Mouse (Mus musculus) kidney, adult 2 months (tissue): ENCODE results near the gene Tmem104.

ENCODE experiments used
- CTCF ChIP-seq: fragments of 200-500 bp; conservative IDR thresholded peaks from 2 replicates; pipeline ENCODE4 v1.5.1; 2011; ENCODE audit warnings: low read depth, mild to moderate bottlenecking, control low read depth, low read length, moderate library complexity, mixed read lengths; ENCODE audit not compliant: insufficient read depth, insufficient read length
- POLR2A ChIP-seq: fragments of 200-500 bp; IDR thresholded peaks from one replicate; pipeline ENCODE4 v1.6.1; 2011; ENCODE audit warnings: low read depth, low read length, control low read depth

DNA sequence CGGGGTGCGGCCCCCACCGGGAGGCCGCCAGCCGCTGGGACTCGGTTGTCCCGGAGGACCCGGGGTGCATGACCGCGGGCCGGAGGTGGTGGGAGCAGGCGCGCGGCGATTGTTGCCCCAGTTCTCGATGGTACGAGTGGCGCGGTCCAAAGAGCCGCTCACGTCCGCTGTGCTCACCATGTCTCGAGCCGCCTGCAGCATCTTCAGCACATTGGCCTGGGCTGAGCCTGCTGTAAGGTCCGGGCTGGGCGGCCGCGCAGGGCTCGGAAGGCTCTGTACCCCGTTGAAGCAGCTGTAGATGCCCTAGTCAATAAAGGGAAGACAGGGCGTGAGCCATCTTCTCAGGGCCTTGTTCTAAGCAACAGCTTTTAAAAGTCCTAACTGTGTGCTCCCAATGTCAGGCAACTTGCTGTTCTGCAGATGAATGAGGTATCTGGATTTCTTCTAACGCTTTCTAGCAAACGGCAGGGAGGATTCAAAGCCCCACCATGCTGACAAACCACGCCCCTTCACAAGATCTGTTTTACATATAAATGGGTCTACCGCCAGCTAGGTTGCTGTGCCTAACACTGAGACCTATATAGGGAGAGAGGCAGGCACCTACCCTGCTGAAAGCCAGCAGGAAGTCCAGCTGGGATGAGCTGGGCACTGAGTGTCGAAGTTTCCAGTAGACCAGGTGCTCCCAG lies 63.3 kb downstream of the Tmem104 start:
- TF ChIP-seq CTCF (no peak), POLR2A (no peak)
